Mouse (Mus musculus) CH12F3 (cell line): ENCODE results near the gene Abca3.

Experiments used
- in situ Hi-C: fragments of 300-500 bp; cut with MboI; formaldehyde crosslinking; loops from 2 replicates; pipeline ENCODE4 v1.14.3; 2020; ENCODE audit warnings: low sequenced_read_pairs

Gene Abca3

GRCm38 (mm10) chr17:24351760-24352357, at the start of gene Abca3:
Gene Abca3, plus strand, starts transcription at chr17:24351950.
- in situ Hi-C loops: no loop called here

GRCm38 (mm10) chr17:24307500-24307899, 44.2 kb upstream of the Abca3 start:
- in situ Hi-C loops: no loop called here

- in situ Hi-C loops: no loop called here
These were observed 30.9 kb upstream of the Abca3 start for GRCm38 (mm10) chr17:24320826-24321225.

GRCm38 (mm10) chr17:24325051-24325450, 26.7 kb upstream of the Abca3 start:
- in situ Hi-C loops: no loop called here

GRCm38 (mm10) chr17:24327656-24328055, 24.1 kb upstream of the Abca3 start:
- in situ Hi-C loops: no loop called here

- in situ Hi-C loops: no loop called here
These were observed 7.1 kb upstream of the Abca3 start for GRCm38 (mm10) chr17:24344672-24345071.

GRCm38 (mm10) chr17:24346831-24347230, 4.9 kb upstream of the Abca3 start:
- in situ Hi-C loops: no loop called here

GRCm38 (mm10) chr17:24349176-24349575, 2.6 kb upstream of the Abca3 start:
- in situ Hi-C loops: no loop called here

- in situ Hi-C loops: no loop called here
These were observed 607 bp upstream of the Abca3 start, which contains the start of gene Abca17 for GRCm38 (mm10) chr17:24350926-24351759. Gene Abca17, minus strand, starts transcription at chr17:24351068.

- in situ Hi-C loops: no loop called here
These were observed 832 bp downstream of the Abca3 start for GRCm38 (mm10) chr17:24352370-24353194.

- in situ Hi-C loops: no loop called here
These were observed 2.2 kb downstream of the Abca3 start for GRCm38 (mm10) chr17:24353960-24354359.

- in situ Hi-C loops: no loop called here
These were observed 3.5 kb downstream of the Abca3 start for GRCm38 (mm10) chr17:24355284-24355683.

GRCm38 (mm10) chr17:24359006-24359405, 7.3 kb downstream of the Abca3 start:
- in situ Hi-C loops: no loop called here

GRCm38 (mm10) chr17:24359903-24360302, 8.2 kb downstream of the Abca3 start:
- in situ Hi-C loops: no loop called here

GRCm38 (mm10) chr17:24360841-24361240, 9.1 kb downstream of the Abca3 start:
- in situ Hi-C loops: no loop called here

GRCm38 (mm10) chr17:24361291-24361690, 9.5 kb downstream of the Abca3 start:
- in situ Hi-C loops: no loop called here

GRCm38 (mm10) chr17:24362527-24362926, 10.8 kb downstream of the Abca3 start:
- in situ Hi-C loops: no loop called here

GRCm38 (mm10) chr17:24364461-24364860, 12.7 kb downstream of the Abca3 start:
- in situ Hi-C loops: no loop called here

- in situ Hi-C loops: no loop called here
These were observed 14.1 kb downstream of the Abca3 start for GRCm38 (mm10) chr17:24365863-24366262.

- in situ Hi-C loops: no loop called here
These were observed 23.5 kb downstream of the Abca3 start for GRCm38 (mm10) chr17:24375094-24375712.

- in situ Hi-C loops: no loop called here
These were observed 24.1 kb downstream of the Abca3 start for GRCm38 (mm10) chr17:24375886-24376285.
